Mouse (Mus musculus): ENCODE measurements around the gene Zfp84.

GRCm38 (mm10) chr7:29776568-29776967, 8.2 kb downstream of the Zfp84 start:
- no peak for TF ChIP-seq CTCF (IDR thresholded peaks at IDR 0.05; ENCODE audit: insufficient read depth, low read depth, low read length)
- no peak for TF ChIP-seq POLR2A (IDR thresholded peaks at IDR 0.05; ENCODE audit: insufficient read depth, low read depth, low read length)
